Mouse (Mus musculus) limb, embryonic 15.5 days (tissue): ENCODE measurements around the gene 1700016D06Rik. TPM values are rescaled to one million over a fixed set of nuclear protein-coding genes. Genes with fewer than 3 reads are reported as not detected.
"Not testable (repeated sequence)": the region's sequence is repeated elsewhere in the genome, so short reads cannot be mapped to it uniquely, and the experiment has no call there.

Experiments
- ATAC-seq: fragments of 200-750 bp; cut with Nextera tagmentation; 2 replicates; pipeline ENCODE4 v1.8.0; 2017; ENCODE audit warnings: low read depth, moderate TSS enrichment; ENCODE audit not compliant: insufficient number of reproducible peaks, low FRiP score, low TSS enrichment
- H3K27ac ChIP-seq: fragments of 300-500 bp; sonication (generic); 2 replicates; pipeline ENCODE4 v1.5.1; 2015; ENCODE audit warnings: moderate library complexity, mild to moderate bottlenecking, inconsistent platforms
- H3K27me3 ChIP-seq: fragments of 300-500 bp; sonication (generic); 2 replicates; pipeline ENCODE4 v1.6.1; 2015; ENCODE audit warnings: inconsistent platforms
- H3K36me3 ChIP-seq: fragments of 300-500 bp; sonication (generic); 2 replicates; pipeline ENCODE4 v1.6.1; 2015; ENCODE audit warnings: inconsistent platforms
- H3K4me1 ChIP-seq: fragments of 300-500 bp; sonication (generic); 2 replicates; pipeline ENCODE4 v1.6.1; 2015; ENCODE audit warnings: inconsistent platforms
- H3K4me2 ChIP-seq: fragments of 300-500 bp; sonication (generic); 2 replicates; pipeline ENCODE4 v1.6.1; 2015; ENCODE audit warnings: mild to moderate bottlenecking, inconsistent platforms
- H3K4me3 ChIP-seq: fragments of 300-500 bp; sonication (generic); 2 replicates; pipeline ENCODE4 v1.5.1; 2015; ENCODE audit warnings: mild to moderate bottlenecking, inconsistent platforms
- H3K9ac ChIP-seq: fragments of 300-500 bp; sonication (generic); 2 replicates; pipeline ENCODE4 v1.6.1; 2015; ENCODE audit warnings: inconsistent platforms
- H3K9me3 ChIP-seq: fragments of 300-500 bp; sonication (generic); 2 replicates; pipeline ENCODE4 v1.6.1; 2016; ENCODE audit warnings: inconsistent platforms
- WGBS: fragments of 180-500 bp; shearing (Covaris S2); methylation state at CpG from one replicate; pipeline ENCODE4 v1.1.7; 2015; 5-methylcytosine and 5-hydroxymethylcytosine counted together
- polyA plus RNA-seq: library from polyadenylated mRNA; unstranded; fragments of >200 nt; fragmentation: Nextera tagmentation; extraction: Ambion mirVana; gene quantifications from 2 replicates; pipeline ENCODE4 v1.2.1, GENCODE M21; 2015

The 1700016D06Rik gene
- polyA plus RNA-seq, 1 experiment from 2014 or later, result not detected

- not testable (repeated sequence) for H3K4me2 ChIP-seq, H3K27me3 ChIP-seq, H3K36me3 ChIP-seq, H3K9me3 ChIP-seq, ATAC-seq, H3K4me1 ChIP-seq, H3K4me3 ChIP-seq, H3K27ac ChIP-seq, H3K9ac ChIP-seq
- WGBS, result 86% methylated on average over 20 of the region's 20 CpGs
Measured at GRCm38 (mm10) chr8:11666023-11666716, 34.7 kb downstream of the 1700016D06Rik start.

- WGBS, result 84% methylated on average over 3 of the region's 3 CpGs
- no peak for ATAC-seq
- no peaks in the 10 kb centered on the region for H3K4me1 ChIP-seq
- no peak overlapping the region for H3K4me2 ChIP-seq
- H3K9ac ChIP-seq, result no peak overlapping the region
- no peak overlapping the region for H3K27ac ChIP-seq
- H3K27me3 ChIP-seq, result no peaks in the 10 kb centered on the region
- H3K4me3 ChIP-seq, result no peak overlapping the region
- no peaks in the 10 kb centered on the region for H3K9me3 ChIP-seq
- H3K36me3 ChIP-seq, result no peaks in the 10 kb centered on the region
Measured at GRCm38 (mm10) chr8:11661969-11662368, 38.9 kb downstream of the 1700016D06Rik start.

- Histone ChIP-seq H3K4me3 (no peak overlapping the region), H3K9me3 (no peaks in the 10 kb centered on the region), H3K4me2 (no peak overlapping the region), H3K27ac (no peak overlapping the region), H3K27me3 (no peaks in the 10 kb centered on the region), H3K4me1 (peaks cover 9% of the 10 kb centered on the region; the same call in 1 of the 2 replicates), H3K36me3 (no peaks in the 10 kb centered on the region), H3K9ac (no peak overlapping the region)
- ATAC-seq, result no peak
- WGBS, result 88% methylated on average over 5 of the region's 5 CpGs
Measured at GRCm38 (mm10) chr8:11650021-11650420, 50.8 kb downstream of the 1700016D06Rik start.

GRCm38 (mm10) chr8:11643123-11643522 lies 57.7 kb downstream of the 1700016D06Rik start:
- no peak overlapping the region for H3K4me2 ChIP-seq
- H3K27me3 ChIP-seq, result no peaks in the 10 kb centered on the region
- 29% methylated on average over 2 of the region's 2 CpGs for WGBS
- H3K36me3 ChIP-seq, result no peaks in the 10 kb centered on the region
- no peaks in the 10 kb centered on the region for H3K9me3 ChIP-seq
- no peak overlapping the region for H3K9ac ChIP-seq
- no peak overlapping the region for H3K27ac ChIP-seq
- peaks cover 18% of the 10 kb centered on the region for H3K4me1 ChIP-seq
- no peak overlapping the region for H3K4me3 ChIP-seq
- ATAC-seq, result no peak

GRCm38 (mm10) chr8:11640606-11641005 lies 60.3 kb downstream of the 1700016D06Rik start:
- no peak overlapping the region for H3K27ac ChIP-seq
- H3K4me3 ChIP-seq, result no peak overlapping the region
- no peak for ATAC-seq
- H3K36me3 ChIP-seq, result no peaks in the 10 kb centered on the region
- no peaks in the 10 kb centered on the region for H3K27me3 ChIP-seq
- H3K4me2 ChIP-seq, result no peak overlapping the region
- peaks cover 22% of the 10 kb centered on the region for H3K4me1 ChIP-seq
- H3K9ac ChIP-seq, result no peak overlapping the region
- 58% methylated on average over 2 of the region's 2 CpGs for WGBS
- H3K9me3 ChIP-seq, result no peaks in the 10 kb centered on the region

- H3K36me3 ChIP-seq, result no peaks in the 10 kb centered on the region
- H3K27ac ChIP-seq, result no peak overlapping the region
- H3K9ac ChIP-seq, result no peak overlapping the region
- H3K4me2 ChIP-seq, result no peak overlapping the region
- WGBS, result 86% methylated on average over 7 of the region's 7 CpGs
- no peak overlapping the region for H3K4me3 ChIP-seq
- H3K4me1 ChIP-seq, result peaks cover 28% of the 10 kb centered on the region
- no peaks in the 10 kb centered on the region for H3K27me3 ChIP-seq
- ATAC-seq, result no peak
- no peaks in the 10 kb centered on the region for H3K9me3 ChIP-seq
Measured at GRCm38 (mm10) chr8:11637531-11637930, 63.3 kb downstream of the 1700016D06Rik start.

GRCm38 (mm10) chr8:11636324-11637057 lies 64.4 kb downstream of the 1700016D06Rik start:
- ATAC-seq, result peak; percentile 64
- peak overlapping the region; percentile 99 for H3K4me3 ChIP-seq
- H3K9ac ChIP-seq, result no peak overlapping the region
- 3% methylated on average over 30 of the region's 30 CpGs for WGBS
- no peaks in the 10 kb centered on the region for H3K27me3 ChIP-seq
- H3K9me3 ChIP-seq, result no peaks in the 10 kb centered on the region
- H3K27ac ChIP-seq, result peak overlapping the region; percentile 98
- peaks cover 36% of the 10 kb centered on the region for H3K4me1 ChIP-seq
- H3K36me3 ChIP-seq, result peaks cover 4% of the 10 kb centered on the region
- H3K4me2 ChIP-seq, result peak overlapping the region; percentile 83

- H3K36me3 ChIP-seq, result peaks cover 12% of the 10 kb centered on the region
- ATAC-seq, result peak; percentile 93
- H3K27me3 ChIP-seq, result no peaks in the 10 kb centered on the region
- H3K9ac ChIP-seq, result peak within 1 kb of the TSS; percentile 93
- H3K9me3 ChIP-seq, result no peaks in the 10 kb centered on the region
- H3K4me3 ChIP-seq, result peak within 1 kb of the TSS; percentile 99
- peak within 1 kb of the TSS; percentile 98 for H3K27ac ChIP-seq
- peaks cover 42% of the 10 kb centered on the region for H3K4me1 ChIP-seq
- under 1% methylated on average over 40 of the region's 40 CpGs for WGBS
- peak within 1 kb of the TSS; percentile 83 for H3K4me2 ChIP-seq
Measured at GRCm38 (mm10) chr8:11635611-11636081, 65.2 kb downstream of the 1700016D06Rik start, which contains the start of gene Ankrd10. Ankrd10 (minus strand) TSS chr8:11635757.

GRCm38 (mm10) chr8:11635012-11635577 lies 65.8 kb downstream of the 1700016D06Rik start:
- no peaks in the 10 kb centered on the region for H3K9me3 ChIP-seq
- ATAC-seq, result peak; percentile 73
- H3K27me3 ChIP-seq, result no peaks in the 10 kb centered on the region
- H3K4me1 ChIP-seq, result peaks cover 47% of the 10 kb centered on the region
- H3K4me2 ChIP-seq, result peak overlapping the region; percentile 83
- peaks cover 18% of the 10 kb centered on the region for H3K36me3 ChIP-seq
- WGBS, result under 1% methylated on average over 62 of the region's 70 CpGs
- H3K27ac ChIP-seq, result peak overlapping the region; percentile 98
- H3K4me3 ChIP-seq, result peak overlapping the region; percentile 99
- H3K9ac ChIP-seq, result peak overlapping the region; percentile 93

GRCm38 (mm10) chr8:11634331-11635011 lies 66.4 kb downstream of the 1700016D06Rik start:
- Histone ChIP-seq H3K4me1 (peaks cover 47% of the 10 kb centered on the region), H3K9me3 (no peaks in the 10 kb centered on the region), H3K36me3 (peaks cover 22% of the 10 kb centered on the region), H3K27me3 (no peaks in the 10 kb centered on the region), H3K27ac (peak overlapping the region; percentile 98), H3K9ac (peak overlapping the region; percentile 93), H3K4me2 (peak overlapping the region; percentile 83), H3K4me3 (peak overlapping the region; percentile 99)
- no peak for ATAC-seq
- WGBS, result under 1% methylated on average over 39 of the region's 39 CpGs

- no peaks in the 10 kb centered on the region for H3K27me3 ChIP-seq
- H3K4me2 ChIP-seq, result peak overlapping the region; percentile 83
- peaks cover 55% of the 10 kb centered on the region for H3K4me1 ChIP-seq
- no peaks in the 10 kb centered on the region for H3K9me3 ChIP-seq
- peaks cover 28% of the 10 kb centered on the region for H3K36me3 ChIP-seq
- 29% methylated on average over 7 of the region's 7 CpGs for WGBS
- peak overlapping the region; percentile 99 for H3K4me3 ChIP-seq
- no peak for ATAC-seq
- no peak overlapping the region; the same call in 1 of the 2 replicates for H3K27ac ChIP-seq
- no peak overlapping the region for H3K9ac ChIP-seq
Measured at GRCm38 (mm10) chr8:11633414-11633813, 67.4 kb downstream of the 1700016D06Rik start.
